Mouse (Mus musculus): ENCODE measurements around the gene Brd9.

- no peak for TF ChIP-seq CTCF (IDR thresholded peaks at IDR 0.05; ENCODE audit: extremely low read depth, insufficient read length, insufficient replicate concordance, low read depth, low read length)
- TF ChIP-seq POLR2A (IDR thresholded peaks at IDR 0.05; ENCODE audit: low read depth, low read length) = no peak
Measured at GRCm38 (mm10) chr13:73932201-73932600, 5.4 kb upstream of the Brd9 start.

Measured in small intestine, adult 2 months (tissue).